Mouse (Mus musculus) G1E (cell line): ENCODE results near the gene Chml.

Experiments used
- CTCF ChIP-seq: IDR thresholded peaks from 2 replicates; pipeline ENCODE4 v1.5.1; 2012; ENCODE audit warnings: low read depth, low read length, inconsistent platforms, mixed read lengths
- GATA1 ChIP-seq: IDR thresholded peaks from 2 replicates; pipeline ENCODE4 v1.6.1; 2012; ENCODE audit warnings: borderline replicate concordance, low read length, inconsistent platforms, mixed read lengths

DNA sequence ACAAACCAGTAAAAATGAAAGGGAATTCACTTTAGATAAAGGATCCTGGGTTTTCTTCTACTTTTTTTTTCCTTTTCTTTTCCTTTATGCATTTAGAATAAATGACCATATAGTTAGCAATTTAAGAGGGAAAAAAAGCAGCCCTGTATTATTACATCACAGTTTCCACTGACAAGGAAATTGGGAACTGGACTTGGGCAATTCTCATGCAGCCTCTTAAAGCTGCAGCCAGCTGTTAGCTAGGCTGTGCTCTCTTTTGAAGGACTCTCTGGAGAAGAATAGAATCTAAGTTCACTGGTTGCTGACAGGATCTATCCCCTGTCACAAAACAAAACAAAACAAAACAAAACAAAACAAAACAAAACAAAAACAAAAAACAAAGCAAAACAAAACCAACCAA is 15.3 kb upstream of the Chml start:
- TF ChIP-seq GATA1 = no peak
- no peak for TF ChIP-seq CTCF
